Mouse (Mus musculus) ZHBTc4 (cell line): ENCODE measurements around the gene Tspan14.

Experiments used
- DNase-seq: peaks from one replicate; pipeline ENCODE4 v3.0.0-alpha.2; 2011; ENCODE audit warnings: low read depth, low spot score

Tspan14 gene

GRCm38 (mm10) chr14:40886428-40887202, 80.0 kb downstream of the Tspan14 start:
- peak; percentile 66 for DNase-seq

- no peak for DNase-seq
These were observed 80.9 kb downstream of the Tspan14 start for GRCm38 (mm10) chr14:40885752-40886151.

- no peak for DNase-seq
These were observed 81.4 kb downstream of the Tspan14 start for GRCm38 (mm10) chr14:40885225-40885624.

GRCm38 (mm10) chr14:40874565-40874964, 92.0 kb downstream of the Tspan14 start:
- DNase-seq, result no peak

GRCm38 (mm10) chr14:40873961-40874360, 92.6 kb downstream of the Tspan14 start:
- DNase-seq, result no peak

GRCm38 (mm10) chr14:40870598-40870997, 96.0 kb downstream of the Tspan14 start:
- DNase-seq, result no peak

GRCm38 (mm10) chr14:40864811-40865514, 101.6 kb downstream of the Tspan14 start:
- peak; percentile 97 for DNase-seq

- no peak for DNase-seq
These were observed 102.9 kb downstream of the Tspan14 start for GRCm38 (mm10) chr14:40863659-40864058.

- DNase-seq, result peak; percentile 51
These were observed 103.6 kb downstream of the Tspan14 start for GRCm38 (mm10) chr14:40863022-40863421.
